Mouse (Mus musculus): ENCODE results near the gene Aldh4a1.

DNA sequence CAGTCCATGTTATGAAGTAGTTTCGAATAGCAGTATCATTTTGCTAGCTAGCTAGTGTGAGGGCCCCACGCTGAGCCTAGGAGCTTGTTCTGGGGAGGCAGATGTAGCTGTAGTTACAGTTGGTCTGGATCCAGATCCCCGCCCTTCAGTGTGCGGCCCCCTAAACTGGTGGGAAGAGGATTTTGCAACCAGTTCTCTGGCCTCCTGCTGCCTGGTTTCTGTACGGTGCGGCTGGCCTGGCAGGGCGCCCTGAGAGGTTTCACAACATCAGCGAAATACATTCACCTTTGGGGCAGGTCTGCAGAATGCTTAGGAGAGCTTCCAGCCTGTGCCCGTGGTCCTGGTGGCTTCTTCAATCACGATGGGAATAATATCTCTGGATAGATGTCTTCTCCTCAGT, 2.0 kb downstream of the Aldh4a1 start:
- TF ChIP-seq CTCF (IDR thresholded peaks at IDR 0.05), result no peak
- TF ChIP-seq POLR2A (IDR thresholded peaks at IDR 0.05; ENCODE audit: insufficient read depth, low read depth, low read length), result no peak
